Mouse (Mus musculus) lung, adult 2 months (tissue): ENCODE data around the gene Smpdl3b.

ENCODE experiments used
- CTCF ChIP-seq: fragments of 200-500 bp; IDR thresholded peaks from 2 replicates; pipeline ENCODE4 v1.5.1; 2011; ENCODE audit warnings: mild to moderate bottlenecking, low read length, control low read depth; ENCODE audit not compliant: insufficient read depth
- POLR2A ChIP-seq: fragments of 200-500 bp; IDR thresholded peaks from 2 replicates; pipeline ENCODE4 v1.6.1; 2011; ENCODE audit warnings: low read depth, mild to moderate bottlenecking, control low read depth, low read length, borderline replicate concordance; ENCODE audit errors: extremely low read depth

GRCm38 (mm10) chr4:132795171-132795570 is 38.1 kb upstream of the Smpdl3b start:
- no peak for TF ChIP-seq POLR2A
- TF ChIP-seq CTCF: no peak
